Mouse (Mus musculus): ENCODE data around the gene Car11. TPM values are rescaled to one million over a fixed set of nuclear protein-coding genes. Genes with fewer than 3 reads are reported as not detected.

Gene Car11
- polyA plus RNA-seq, 1 experiment, result 29.8 TPM

Other genes starting within 250 kb of the Car11 start
- 1,966 and 2,293 TPM in 2 replicates for gene Ftl1, start 240.0 kb upstream of the Car11 start, polyA plus RNA-seq (2012; rRNA removed)
- 78.4 and 113 TPM in 2 replicates for gene Bax, start 232.9 kb upstream of the Car11 start, polyA plus RNA-seq (2012; rRNA removed)
- gene Tulp2, start 218.0 kb upstream of the Car11 start, polyA plus RNA-seq (2012; rRNA removed), result 0.43 and 0.56 TPM in 2 replicates
- 0.29 and 0.31 TPM in 2 replicates for gene Gm45808, start 213.0 kb upstream of the Car11 start, polyA plus RNA-seq (2012; rRNA removed)
- gene Dhdh, start 211.0 kb upstream of the Car11 start, polyA plus RNA-seq (2012; rRNA removed), result 5.7 and 7.7 TPM in 2 replicates
- gene Nucb1, start 189.4 kb upstream of the Car11 start, polyA plus RNA-seq (2012; rRNA removed), result 225 and 264 TPM in 2 replicates
- 27.8 and 30.5 TPM in 2 replicates for gene Ppp1r15a, start 173.6 kb upstream of the Car11 start, polyA plus RNA-seq (2012; rRNA removed)
- 11.7 and 14.3 TPM in 2 replicates for gene Plekha4, start 173.5 kb upstream of the Car11 start, polyA plus RNA-seq (2012; rRNA removed)
- gene Hsd17b14, start 144.9 kb upstream of the Car11 start, polyA plus RNA-seq (2012; rRNA removed), result 23.3 and 24.5 TPM in 2 replicates
- gene Bcat2, start 129.7 kb upstream of the Car11 start, polyA plus RNA-seq (2012; rRNA removed), result 48.1 and 58.5 TPM in 2 replicates
- not detected in 2 replicates for gene Fgf21, start 84.4 kb upstream of the Car11 start, polyA plus RNA-seq (2012; rRNA removed)
- 0.04 TPM in 1 of 2 replicates, not detected in the other for gene Fut1, start 82.6 kb upstream of the Car11 start, polyA plus RNA-seq (2012; rRNA removed)
- gene Izumo1, start 78.0 kb upstream of the Car11 start, polyA plus RNA-seq (2012; rRNA removed), result 0.23 and 0.27 TPM in 2 replicates
- gene Rasip1, start 72.4 kb upstream of the Car11 start, polyA plus RNA-seq (2012; rRNA removed), result 7.3 and 11.8 TPM in 2 replicates
- 8.4 and 11.3 TPM in 2 replicates for gene Mamstr, start 59.9 kb upstream of the Car11 start, polyA plus RNA-seq (2012; rRNA removed)
- gene Fut2, start 33.4 kb upstream of the Car11 start, polyA plus RNA-seq (2012; rRNA removed), result 1.8 and 3.3 TPM in 2 replicates
- 0.06 and 0.08 TPM in 2 replicates for gene Ntn5, start 15.8 kb upstream of the Car11 start, polyA plus RNA-seq (2012; rRNA removed)
- gene Sec1, start 5.4 kb upstream of the Car11 start, polyA plus RNA-seq (2012; rRNA removed), result 0.09 and 0.14 TPM in 2 replicates
- 335 and 503 TPM in 2 replicates for gene Dbp, start 5.2 kb downstream of the Car11 start, polyA plus RNA-seq (2012; rRNA removed)
- 594 and 906 TPM in 2 replicates for gene Rpl18, start 15.6 kb downstream of the Car11 start, polyA plus RNA-seq (2012; rRNA removed)
- 22.1 and 25.6 TPM in 2 replicates for gene Sphk2, start 18.2 kb downstream of the Car11 start, polyA plus RNA-seq (2012; rRNA removed)
- gene Fam83e, start 21.4 kb downstream of the Car11 start, polyA plus RNA-seq (2012; rRNA removed), result 1.3 and 1.5 TPM in 2 replicates
- gene Spaca4, start 26.0 kb downstream of the Car11 start, polyA plus RNA-seq (2012; rRNA removed), result not detected in 2 replicates
- gene Lmtk3, start 83.9 kb downstream of the Car11 start, polyA plus RNA-seq (2012; rRNA removed), result 2.5 and 2.9 TPM in 2 replicates
- 1.3 and 1.5 TPM in 2 replicates for gene Sult2b1, start 84.8 kb downstream of the Car11 start, polyA plus RNA-seq (2012; rRNA removed)
- 61.5 and 68.7 TPM in 2 replicates for gene Cyth2, start 114.7 kb downstream of the Car11 start, polyA plus RNA-seq (2012; rRNA removed)
- 0.25 and 0.35 TPM in 2 replicates for gene Kcnj14, start 124.9 kb downstream of the Car11 start, polyA plus RNA-seq (2012; rRNA removed)
- gene Grwd1, start 131.1 kb downstream of the Car11 start, polyA plus RNA-seq (2012; rRNA removed), result 11.7 and 12.2 TPM in 2 replicates
- 221 and 243 TPM in 2 replicates for gene Kdelr1, start 172.9 kb downstream of the Car11 start, polyA plus RNA-seq (2012; rRNA removed)
- gene Grin2d, start 178.5 kb downstream of the Car11 start, polyA plus RNA-seq (2012; rRNA removed), result 1.6 and 2.4 TPM in 2 replicates
- gene Syngr4, start 196.9 kb downstream of the Car11 start, polyA plus RNA-seq (2012; rRNA removed), result 0.10 TPM in 1 of 2 replicates, not detected in the other
- gene Tmem143, start 197.1 kb downstream of the Car11 start, polyA plus RNA-seq (2012; rRNA removed), result 23.7 and 24.3 TPM in 2 replicates
- 213 and 219 TPM in 2 replicates for gene Emp3, start 221.6 kb downstream of the Car11 start, polyA plus RNA-seq (2012; rRNA removed)
- gene Ccdc114, start 224.2 kb downstream of the Car11 start, polyA plus RNA-seq (2012; rRNA removed), result 3.4 and 3.5 TPM in 2 replicates